Mouse (Mus musculus) limb, embryonic 14.5 days (tissue): ENCODE results near the gene Clcnkb. TPM values are rescaled to one million over a fixed set of nuclear protein-coding genes. Genes with fewer than 3 reads are reported as not detected.
A peak's percentile ranks its signal among the peaks of the same experiment; 100 is the strongest.

Experiments used
- ATAC-seq: fragments of 200-750 bp; cut with Nextera tagmentation; 2 replicates; pipeline ENCODE4 v1.8.0; 2017; ENCODE audit warnings: low read depth, moderate number of reproducible peaks, moderate TSS enrichment; ENCODE audit not compliant: low FRiP score
- DNase-seq: peaks from one replicate; pipeline ENCODE4 v3.0.0-alpha.2; 2015; ENCODE audit warnings: low spot score
- H3K27ac ChIP-seq: fragments of 300-500 bp; sonication (generic); replicated peaks from 2 replicates; pipeline ENCODE4 v1.5.1; 2014; ENCODE audit warnings: low read depth, mild to moderate bottlenecking, low read length, moderate library complexity, mixed read lengths
- H3K27me3 ChIP-seq: fragments of 300-500 bp; sonication (generic); 2 replicates; pipeline ENCODE4 v1.6.1; 2014; ENCODE audit warnings: low read length, mixed read lengths; ENCODE audit not compliant: control insufficient read depth, insufficient read depth
- H3K36me3 ChIP-seq: fragments of 300-500 bp; sonication (generic); 2 replicates; pipeline ENCODE4 v1.6.1; 2014; ENCODE audit warnings: mild to moderate bottlenecking, low read length, moderate library complexity, mixed read lengths; ENCODE audit not compliant: control insufficient read depth, insufficient read depth
- H3K4me1 ChIP-seq: fragments of 300-500 bp; sonication (generic); 2 replicates; pipeline ENCODE4 v1.6.1; 2014; ENCODE audit warnings: antibody characterized with exemption, low read length, mixed read lengths; ENCODE audit not compliant: control insufficient read depth, insufficient read depth
- H3K4me2 ChIP-seq: fragments of 300-500 bp; sonication (generic); replicated peaks from 2 replicates; pipeline ENCODE4 v1.6.1; 2014; ENCODE audit warnings: low read depth, mild to moderate bottlenecking, low read length, moderate library complexity; ENCODE audit not compliant: severe bottlenecking
- H3K4me3 ChIP-seq: fragments of 300-500 bp; sonication (generic); replicated peaks from 2 replicates; pipeline ENCODE4 v1.5.1; 2014; ENCODE audit warnings: low read length
- H3K9ac ChIP-seq: fragments of 300-500 bp; sonication (generic); 2 replicates; pipeline ENCODE4 v1.6.1; 2014; ENCODE audit warnings: mild to moderate bottlenecking, low read depth, low read length, moderate library complexity; ENCODE audit not compliant: severe bottlenecking
- H3K9me3 ChIP-seq: fragments of 300-500 bp; sonication (generic); 2 replicates; pipeline ENCODE4 v1.6.1; 2016; ENCODE audit warnings: low read length; ENCODE audit not compliant: control insufficient read depth
- POLR2A ChIP-seq: fragments of 200-500 bp; IDR thresholded peaks from 2 replicates; pipeline ENCODE4 v1.8.0; 2012; ENCODE audit warnings: inconsistent platforms, mild to moderate bottlenecking, moderate library complexity, borderline replicate concordance; ENCODE audit not compliant: insufficient read depth, insufficient read length; ENCODE audit errors: extremely low read depth
- WGBS: fragments of 180-500 bp; shearing (Covaris S2); extraction: QIAGEN DNeasy Blood & Tissue Kit; methylation state at CpG from one replicate; pipeline ENCODE4 v1.1.7; 2014; 5-methylcytosine and 5-hydroxymethylcytosine counted together
- polyA plus RNA-seq, 2 experiments: library from polyadenylated mRNA; depleted of rRNA in 1 of 2; stranded (reverse) in 1 of 2; unstranded in 1 of 2; fragments of >200 nt; fragmentation: Nextera tagmentation in 1 of 2; extraction: Ambion mirVana in 1 of 2; gene quantifications; 2 replicates each; pipeline versions ENCODE4 v1.2.1 to v1.2.3; 2012 to 2014

The Clcnkb gene
- polyA plus RNA-seq, 2 experiments = 0.21 TPM; not detected in 1

DNA sequence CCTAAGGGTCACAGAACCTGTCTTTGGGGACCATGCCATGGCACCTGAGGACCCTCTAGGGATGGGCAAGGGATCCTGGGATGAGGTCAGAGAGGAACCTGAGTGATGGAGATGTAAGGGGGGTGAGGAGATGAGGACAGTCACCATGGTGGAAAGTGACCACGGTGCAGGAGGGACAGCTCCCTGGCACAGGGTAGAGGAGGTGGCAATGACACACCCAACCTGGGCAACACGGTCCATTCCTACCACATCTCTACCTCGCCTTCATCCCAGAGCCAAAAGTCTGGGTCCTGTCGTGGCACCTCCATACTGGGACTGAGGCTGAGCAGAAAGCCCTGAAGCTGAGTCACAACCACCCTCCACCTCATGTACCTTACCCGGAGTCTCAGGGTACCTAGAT lies 7.0 kb upstream of the Clcnkb start:
- TF ChIP-seq POLR2A = no peak
- H3K4me2 ChIP-seq = no peak overlapping the region
- 89% methylated on average over 5 of the region's 5 CpGs for WGBS
- no peak overlapping the region for H3K4me3 ChIP-seq
- H3K9me3 ChIP-seq = no peaks in the 10 kb centered on the region
- no peak overlapping the region for H3K27ac ChIP-seq
- H3K4me1 ChIP-seq = peaks cover 20% of the 10 kb centered on the region
- no peak for ATAC-seq
- H3K9ac ChIP-seq = no peak overlapping the region
- no peak for DNase-seq
- H3K27me3 ChIP-seq = no peaks in the 10 kb centered on the region
- no peaks in the 10 kb centered on the region for H3K36me3 ChIP-seq

DNA sequence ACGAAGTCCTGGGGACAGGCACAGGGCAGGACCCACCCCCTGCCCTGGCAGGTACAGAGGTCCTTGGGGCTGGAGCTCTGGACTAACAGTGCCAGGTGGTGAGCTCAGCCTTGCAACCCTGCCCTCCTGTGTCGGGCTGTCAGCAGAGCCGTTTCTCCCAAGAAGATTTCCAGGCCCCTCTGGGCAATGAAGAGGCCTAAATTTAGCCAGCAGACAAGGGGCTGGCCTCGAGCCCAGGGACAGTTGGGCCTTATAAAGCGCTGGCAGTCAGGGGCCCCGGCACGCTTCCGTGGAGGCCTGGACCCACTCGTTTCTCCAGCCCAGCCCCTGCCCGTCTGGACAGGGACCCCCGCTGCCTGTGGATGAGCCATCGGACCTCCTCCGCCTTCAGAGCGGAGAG lies 5.6 kb upstream of the Clcnkb start:
- Histone ChIP-seq H3K4me2 (no peak overlapping the region), H3K4me3 (no peak overlapping the region)
- no peak for DNase-seq

DNA sequence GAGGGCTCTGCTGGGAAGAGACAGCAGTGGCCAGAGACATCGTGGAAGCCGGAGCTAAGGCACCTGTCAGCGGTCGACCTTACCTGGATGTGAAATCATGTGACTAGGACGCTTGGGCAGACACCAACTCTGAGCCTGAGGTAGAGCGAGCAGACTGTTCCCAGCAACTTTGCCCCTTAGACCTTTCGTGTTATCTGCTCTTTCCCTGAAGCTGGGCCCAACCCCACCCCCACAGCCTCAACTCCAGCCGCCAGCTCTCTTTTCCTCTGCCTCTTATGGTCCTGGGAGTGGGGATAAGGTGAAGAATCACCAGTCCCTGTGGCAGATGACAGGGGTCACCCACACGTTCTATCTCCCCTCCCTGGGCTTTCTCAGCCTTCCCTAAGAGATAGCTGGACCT lies 5.1 kb upstream of the Clcnkb start:
- Histone ChIP-seq H3K36me3 (no peaks in the 10 kb centered on the region), H3K27me3 (no peaks in the 10 kb centered on the region)

More for the DNA sequence above, 5.6 kb upstream of the Clcnkb start:
- no peak for TF ChIP-seq POLR2A
- ATAC-seq = no peak
- Histone ChIP-seq H3K27ac (no peak overlapping the region), H3K9me3 (no peaks in the 10 kb centered on the region), H3K27me3 (no peaks in the 10 kb centered on the region), H3K36me3 (no peaks in the 10 kb centered on the region), H3K4me1 (peaks cover 19% of the 10 kb centered on the region), H3K9ac (peak overlapping the region; percentile 25; the same call in 1 of the 2 replicates)
- WGBS = 53% methylated on average over 14 of the region's 14 CpGs

DNA sequence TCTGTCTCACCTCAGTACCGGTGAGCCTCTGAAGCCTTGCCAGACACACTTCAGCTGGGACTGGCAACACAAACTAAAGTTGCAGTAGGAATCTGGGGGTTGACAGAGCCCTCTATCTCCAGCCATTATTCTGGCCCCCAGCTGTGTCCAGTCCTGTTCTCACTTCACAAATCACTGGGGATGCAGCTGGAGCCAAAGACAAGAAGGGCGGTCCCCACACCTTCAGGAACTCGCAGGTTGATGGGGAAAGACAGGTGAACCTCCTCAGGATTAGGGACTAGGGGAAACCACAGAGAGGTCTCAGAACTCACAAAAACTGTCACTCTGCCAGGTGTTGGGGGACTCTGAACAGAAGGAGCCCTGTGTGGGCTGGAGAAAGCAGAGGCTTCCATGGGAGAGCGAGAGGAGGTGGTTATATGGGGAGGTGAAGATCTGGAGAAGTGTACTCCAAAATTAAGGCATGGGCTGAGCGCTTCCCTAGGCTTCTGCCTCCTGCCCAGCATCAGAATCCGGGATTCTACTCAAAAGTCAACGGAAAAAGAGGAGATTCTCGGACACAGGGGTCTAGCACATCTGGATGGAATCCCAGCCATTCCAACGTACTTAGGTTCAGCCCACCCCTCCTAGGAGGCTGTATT lies 4.5 kb upstream of the Clcnkb start, which contains the start of gene Hspb7:
TSS of gene Hspb7 (plus strand) at position 588 of the 638 bp plus-strand sequence.
- H3K9me3 ChIP-seq = no peaks in the 10 kb centered on the region
- peak within 1 kb of the TSS; percentile 25; the same call in 1 of the 2 replicates for H3K9ac ChIP-seq
- no peak for TF ChIP-seq POLR2A
- H3K4me3 ChIP-seq = no peak within 1 kb of the TSS
- WGBS = 39% methylated on average over 9 of the region's 9 CpGs
- no peaks in the 10 kb centered on the region for H3K36me3 ChIP-seq
- no peaks in the 10 kb centered on the region for H3K27me3 ChIP-seq
- peaks cover 8% of the 10 kb centered on the region for H3K4me1 ChIP-seq
- no peak within 1 kb of the TSS for H3K27ac ChIP-seq
- no peak within 1 kb of the TSS for H3K4me2 ChIP-seq
- no peak for ATAC-seq
- DNase-seq = no peak

More for the DNA sequence above, 5.1 kb upstream of the Clcnkb start:
- H3K9me3 ChIP-seq = no peaks in the 10 kb centered on the region
- 41% methylated on average over 9 of the region's 9 CpGs for WGBS
- no peak overlapping the region for H3K27ac ChIP-seq
- no peak for TF ChIP-seq POLR2A
- H3K4me3 ChIP-seq = no peak overlapping the region
- ATAC-seq (no peak), DNase-seq (no peak)
- peaks cover 14% of the 10 kb centered on the region for H3K4me1 ChIP-seq
- H3K4me2 ChIP-seq = no peak overlapping the region
- no peak overlapping the region for H3K9ac ChIP-seq

DNA sequence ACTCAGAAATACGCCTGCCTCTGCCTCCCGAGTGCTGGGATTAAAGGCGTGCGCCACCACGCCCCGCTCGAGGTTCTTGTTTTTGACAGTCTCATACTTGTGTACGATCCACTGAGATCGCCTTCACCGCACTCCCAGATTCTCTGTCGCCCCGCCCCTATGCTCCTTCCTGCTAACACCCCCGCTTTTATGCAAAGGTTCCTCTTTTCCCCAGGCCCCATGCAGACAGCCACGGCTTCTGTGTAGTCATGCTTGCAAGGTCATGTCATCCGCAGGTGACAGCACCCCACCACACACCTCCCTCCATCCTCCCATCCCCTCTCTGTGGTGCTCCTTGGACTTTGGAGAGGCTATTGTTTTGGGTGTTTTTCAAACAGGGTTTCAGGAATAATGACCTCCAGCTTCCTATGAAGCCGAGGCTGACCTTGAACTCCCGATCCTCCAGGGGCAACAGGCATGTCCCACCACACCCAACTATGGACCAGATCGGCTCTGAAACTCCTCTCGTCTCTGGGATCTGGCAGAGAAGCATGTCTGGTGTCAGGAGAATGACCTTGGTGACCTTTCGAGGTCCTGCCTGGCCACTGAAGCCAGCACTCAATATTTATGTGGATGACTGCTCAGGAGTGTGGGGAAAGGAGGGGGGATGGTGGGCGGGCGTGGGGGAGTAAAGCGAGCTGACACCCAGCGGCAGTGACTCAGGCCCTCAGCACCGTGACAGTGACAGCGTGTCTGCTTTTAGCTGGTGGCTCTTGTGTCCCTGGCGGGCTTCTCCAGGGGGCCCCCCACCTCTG lies 3.8 kb upstream of the Clcnkb start:
- no peak overlapping the region for H3K27ac ChIP-seq
- DNase-seq (no peak), ATAC-seq (no peak)
- peaks cover 3% of the 10 kb centered on the region for H3K4me1 ChIP-seq
- no peak overlapping the region for H3K9ac ChIP-seq
- no peaks in the 10 kb centered on the region for H3K27me3 ChIP-seq
- H3K9me3 ChIP-seq = no peaks in the 10 kb centered on the region
- 57% methylated on average over 27 of the region's 27 CpGs for WGBS
- no peaks in the 10 kb centered on the region for H3K36me3 ChIP-seq
- TF ChIP-seq POLR2A = no peak
- no peak overlapping the region for H3K4me3 ChIP-seq
- no peak overlapping the region for H3K4me2 ChIP-seq
